Mouse (Mus musculus) liver, adult 2 months (tissue): Measurements from ENCODE around the gene Rad1.

Experiments
- CTCF ChIP-seq: fragments of 200-500 bp; IDR thresholded peaks from 2 replicates; pipeline ENCODE4 v1.5.1; 2011; ENCODE audit warnings: low read depth, low read length, control low read depth
- POLR2A ChIP-seq: fragments of 200-500 bp; IDR thresholded peaks from 2 replicates; pipeline ENCODE4 v1.6.1; 2011; ENCODE audit warnings: low read length, control low read depth; ENCODE audit not compliant: insufficient read depth; ENCODE audit errors: extremely low read depth

- TF ChIP-seq POLR2A (no peak), CTCF (no peak)
These were observed 48.8 kb downstream of the Rad1 start for GRCm38 (mm10) chr15:10534591-10534990.
